Mouse (Mus musculus) lung, embryonic 16.5 days (tissue): ENCODE results near the gene Myh1. TPM values are rescaled to one million over a fixed set of nuclear protein-coding genes. Genes with fewer than 3 reads are reported as not detected.

Source experiments
- ATAC-seq: fragments of 200-750 bp; cut with Nextera tagmentation; 2 replicates; pipeline ENCODE4 v1.8.0; 2017; ENCODE audit warnings: low read depth, mild to moderate bottlenecking, moderate library complexity
- H3K27ac ChIP-seq: fragments of 300-500 bp; sonication (generic); 2 replicates; pipeline ENCODE4 v1.5.1; 2014; ENCODE audit warnings: mild to moderate bottlenecking, control low read depth, low read length
- H3K27me3 ChIP-seq: fragments of 300-500 bp; sonication (generic); 2 replicates; pipeline ENCODE4 v1.6.1; 2014; ENCODE audit warnings: low read depth, low read length, mixed read lengths; ENCODE audit not compliant: control insufficient read depth, insufficient read depth
- H3K36me3 ChIP-seq: fragments of 300-500 bp; sonication (generic); 2 replicates; pipeline ENCODE4 v1.6.1; 2014; ENCODE audit warnings: low read length; ENCODE audit not compliant: control insufficient read depth, insufficient read depth
- H3K4me1 ChIP-seq: fragments of 300-500 bp; sonication (generic); replicated peaks from 2 replicates; pipeline ENCODE4 v1.6.1; 2014; ENCODE audit warnings: low read length, mixed read lengths; ENCODE audit not compliant: control insufficient read depth, insufficient read depth
- H3K4me2 ChIP-seq: fragments of 300-500 bp; sonication (generic); 2 replicates; pipeline ENCODE4 v1.6.1; 2014; ENCODE audit warnings: low read depth, low read length, control low read depth
- H3K4me3 ChIP-seq: fragments of 300-500 bp; sonication (generic); 2 replicates; pipeline ENCODE4 v1.5.1; 2014; ENCODE audit warnings: mild to moderate bottlenecking, low read length, control low read depth
- H3K9ac ChIP-seq: fragments of 300-500 bp; sonication (generic); 2 replicates; pipeline ENCODE4 v1.6.1; 2014; ENCODE audit warnings: low read length, control low read depth
- H3K9me3 ChIP-seq: fragments of 300-500 bp; sonication (generic); 2 replicates; pipeline ENCODE4 v1.6.1; 2016; ENCODE audit warnings: low read length; ENCODE audit not compliant: control insufficient read depth
- WGBS: fragments of 180-500 bp; shearing (Covaris S2); extraction: QIAGEN DNeasy Blood & Tissue Kit; methylation state at CpG from one replicate; pipeline ENCODE4 v1.1.7; 2014; 5-methylcytosine and 5-hydroxymethylcytosine counted together
- polyA plus RNA-seq: library from polyadenylated mRNA; unstranded; fragments of >200 nt; fragmentation: Nextera tagmentation; extraction: Ambion mirVana; gene quantifications from 2 replicates; pipeline ENCODE4 v1.2.1, GENCODE M21; 2015

The Myh1 gene
- polyA plus RNA-seq, 1 experiment from 2014 or later = not detected

GRCm38 (mm10) chr11:67221803-67222202 lies 22.0 kb downstream of the Myh1 start:
- H3K4me3 ChIP-seq = no peak overlapping the region
- WGBS = 79% methylated on average over 8 of the region's 8 CpGs
- no peak overlapping the region for H3K27ac ChIP-seq
- H3K4me2 ChIP-seq = no peak overlapping the region
- no peaks in the 10 kb centered on the region for H3K36me3 ChIP-seq
- no peaks in the 10 kb centered on the region for H3K27me3 ChIP-seq
- ATAC-seq = no peak
- H3K9ac ChIP-seq = no peak overlapping the region
- no peaks in the 10 kb centered on the region for H3K4me1 ChIP-seq
- H3K9me3 ChIP-seq = no peaks in the 10 kb centered on the region

- Histone ChIP-seq H3K4me2 (no peak overlapping the region), H3K36me3 (no peaks in the 10 kb centered on the region), H3K27me3 (no peaks in the 10 kb centered on the region), H3K4me1 (no peaks in the 10 kb centered on the region), H3K9me3 (no peaks in the 10 kb centered on the region), H3K9ac (no peak overlapping the region), H3K4me3 (no peak overlapping the region), H3K27ac (no peak overlapping the region)
- 60% methylated on average over 3 of the region's 3 CpGs for WGBS
- ATAC-seq = no peak
Measured at GRCm38 (mm10) chr11:67224466-67224865, 24.6 kb downstream of the Myh1 start.

- Histone ChIP-seq H3K4me3 (no peak overlapping the region), H3K9ac (no peak overlapping the region), H3K27ac (no peak overlapping the region), H3K36me3 (no peaks in the 10 kb centered on the region), H3K27me3 (no peaks in the 10 kb centered on the region), H3K4me1 (no peaks in the 10 kb centered on the region), H3K4me2 (no peak overlapping the region), H3K9me3 (no peaks in the 10 kb centered on the region)
- 65% methylated on average over 3 of the region's 3 CpGs for WGBS
- no peak for ATAC-seq
Measured at GRCm38 (mm10) chr11:67228731-67229130, 28.9 kb downstream of the Myh1 start.

GRCm38 (mm10) chr11:67229166-67229565 lies 29.3 kb downstream of the Myh1 start:
- H3K9ac ChIP-seq = no peak overlapping the region
- H3K27ac ChIP-seq = no peak overlapping the region
- no peak overlapping the region for H3K4me3 ChIP-seq
- H3K36me3 ChIP-seq = no peaks in the 10 kb centered on the region
- ATAC-seq = no peak
- no peaks in the 10 kb centered on the region for H3K4me1 ChIP-seq
- WGBS = 67% methylated on average over 5 of the region's 5 CpGs
- H3K4me2 ChIP-seq = no peak overlapping the region
- H3K27me3 ChIP-seq = no peaks in the 10 kb centered on the region
- H3K9me3 ChIP-seq = no peaks in the 10 kb centered on the region

DNA sequence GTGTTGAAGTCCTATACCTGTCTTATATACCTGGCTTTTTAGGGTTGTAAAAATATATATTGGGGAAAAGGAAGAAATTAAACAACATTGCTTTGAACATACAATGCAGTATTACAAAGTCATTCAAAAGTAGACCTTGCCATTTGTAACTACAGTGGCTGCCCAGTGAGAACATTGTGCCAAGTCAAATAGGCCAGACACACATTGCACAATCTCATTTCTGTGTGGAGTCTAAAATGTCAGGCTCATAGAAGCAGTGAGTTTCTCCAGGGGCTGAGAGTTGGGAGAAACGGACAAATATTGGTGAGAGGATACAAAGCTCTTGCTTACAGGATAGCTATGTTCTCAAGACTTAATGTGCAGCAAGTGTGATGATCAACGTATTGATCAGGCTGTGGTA lies 30.1 kb downstream of the Myh1 start:
- Histone ChIP-seq H3K4me3 (no peak overlapping the region), H3K4me1 (no peaks in the 10 kb centered on the region), H3K9ac (no peak overlapping the region), H3K4me2 (no peak overlapping the region), H3K27ac (no peak overlapping the region), H3K9me3 (no peaks in the 10 kb centered on the region), H3K36me3 (no peaks in the 10 kb centered on the region), H3K27me3 (no peaks in the 10 kb centered on the region)
- ATAC-seq = no peak
- 65% methylated on average over 2 of the region's 2 CpGs for WGBS

- H3K36me3 ChIP-seq = no peaks in the 10 kb centered on the region
- 56% methylated on average over 5 of the region's 5 CpGs for WGBS
- H3K9ac ChIP-seq = no peak overlapping the region
- H3K4me2 ChIP-seq = no peak overlapping the region
- H3K4me3 ChIP-seq = no peak overlapping the region
- ATAC-seq = no peak
- no peaks in the 10 kb centered on the region for H3K9me3 ChIP-seq
- H3K4me1 ChIP-seq = no peaks in the 10 kb centered on the region
- H3K27ac ChIP-seq = no peak overlapping the region
- no peaks in the 10 kb centered on the region for H3K27me3 ChIP-seq
Measured at GRCm38 (mm10) chr11:67235639-67236358, 35.9 kb downstream of the Myh1 start.

- Histone ChIP-seq H3K36me3 (no peaks in the 10 kb centered on the region), H3K9me3 (no peaks in the 10 kb centered on the region), H3K4me3 (no peak overlapping the region), H3K4me2 (no peak overlapping the region), H3K4me1 (no peaks in the 10 kb centered on the region), H3K27me3 (no peaks in the 10 kb centered on the region), H3K9ac (no peak overlapping the region), H3K27ac (no peak overlapping the region)
- WGBS = 78% methylated on average over 9 of the region's 9 CpGs
- ATAC-seq = no peak
Measured at GRCm38 (mm10) chr11:67236799-67237198, 36.9 kb downstream of the Myh1 start.

GRCm38 (mm10) chr11:67237481-67238079 lies 37.7 kb downstream of the Myh1 start, which contains the start of gene Myh4:
Gene Myh4, plus strand, starts transcription at chr11:67238029.
- Histone ChIP-seq H3K4me3 (no peak within 1 kb of the TSS), H3K9ac (no peak within 1 kb of the TSS), H3K9me3 (no peaks in the 10 kb centered on the region), H3K27ac (no peak within 1 kb of the TSS), H3K4me2 (no peak within 1 kb of the TSS), H3K36me3 (no peaks in the 10 kb centered on the region), H3K27me3 (no peaks in the 10 kb centered on the region), H3K4me1 (no peaks in the 10 kb centered on the region)
- 73% methylated on average over 5 of the region's 5 CpGs for WGBS
- ATAC-seq = no peak

DNA sequence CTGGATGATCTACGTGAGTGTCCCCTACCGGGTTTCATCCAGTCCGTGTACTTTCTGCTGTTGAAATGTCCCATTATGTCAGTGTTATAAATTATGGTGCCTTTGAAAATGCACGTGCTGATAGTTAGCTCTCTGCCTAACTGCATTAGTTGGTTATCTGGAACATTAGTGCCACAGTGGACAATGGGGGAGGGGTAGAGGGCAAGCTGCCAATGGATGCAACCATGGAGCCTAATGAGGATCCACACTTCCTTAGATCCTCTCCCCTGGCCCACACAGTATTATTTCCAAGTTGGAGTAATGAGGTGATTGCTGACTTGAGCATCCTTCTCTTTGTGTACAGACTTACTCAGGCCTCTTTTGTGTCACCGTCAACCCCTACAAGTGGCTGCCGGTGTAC lies 41.2 kb downstream of the Myh1 start:
- 74% methylated on average over 6 of the region's 6 CpGs for WGBS
- no peak overlapping the region for H3K27ac ChIP-seq
- ATAC-seq = no peak

More for the DNA sequence above, 41.2 kb downstream of the Myh1 start:
- no peak overlapping the region for H3K4me3 ChIP-seq
- no peaks in the 10 kb centered on the region for H3K36me3 ChIP-seq
- H3K4me2 ChIP-seq = no peak overlapping the region
- H3K9me3 ChIP-seq = no peaks in the 10 kb centered on the region
- no peaks in the 10 kb centered on the region for H3K4me1 ChIP-seq
- no peak overlapping the region for H3K9ac ChIP-seq
- H3K27me3 ChIP-seq = no peaks in the 10 kb centered on the region
